Mouse (Mus musculus): ENCODE measurements around the gene Chodl. TPM values are rescaled to one million over a fixed set of nuclear protein-coding genes. Genes with fewer than 3 reads are reported as not detected.

Chodl gene
- polyA plus RNA-seq (2012) = not detected in 2 replicates

- no peak for TF ChIP-seq GATA1 (IDR thresholded peaks at IDR 0.05; ENCODE audit: low read length)
Measured at GRCm38 (mm10) chr16:78930382-78931286, at the start of gene Chodl. Gene Chodl (plus strand): TSS chr16:78930948.

DNA sequence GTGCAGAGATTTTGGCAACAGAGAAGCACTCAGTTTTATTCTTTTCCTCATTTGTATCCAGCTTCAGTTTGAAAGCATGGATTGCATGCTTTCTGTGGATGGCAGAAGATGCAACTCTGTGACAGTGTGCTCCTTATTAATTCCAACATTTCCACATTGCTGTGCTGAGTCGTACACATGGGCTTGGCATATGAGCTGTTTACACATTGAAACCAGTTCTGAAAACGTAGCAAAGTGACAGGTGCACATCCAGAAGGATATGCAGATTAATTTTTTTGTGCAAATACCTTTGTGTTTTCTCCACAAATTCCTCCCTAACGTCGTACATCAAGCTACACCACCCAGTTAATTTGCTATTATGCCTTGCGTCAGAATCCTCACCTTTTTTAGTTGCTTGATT lies 8.1 kb upstream of the Chodl start:
- TF ChIP-seq GATA1 (IDR thresholded peaks at IDR 0.05; ENCODE audit: low read length) = no peak

- TF ChIP-seq GATA1 (IDR thresholded peaks at IDR 0.05; ENCODE audit: low read length) = no peak
Measured at GRCm38 (mm10) chr16:78931287-78932025, 708 bp downstream of the Chodl start.

DNA sequence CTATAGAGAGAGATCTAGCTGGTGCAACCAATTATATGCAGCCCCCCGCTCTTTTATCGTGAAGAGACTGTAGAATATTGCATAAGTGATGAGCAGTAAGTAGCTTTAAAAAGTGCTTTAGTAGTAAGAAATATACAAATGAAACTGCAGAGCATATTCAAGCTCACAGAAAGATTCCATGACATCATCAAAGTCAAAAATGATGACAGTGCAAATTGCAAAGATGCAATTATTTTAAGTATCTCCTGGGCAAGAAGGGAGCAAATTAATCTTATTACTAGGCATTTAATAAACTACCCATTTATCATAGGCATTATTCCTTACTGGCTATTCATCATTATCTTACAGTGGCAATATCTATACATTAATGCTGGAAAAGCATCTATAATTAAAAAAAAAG lies 3.5 kb downstream of the Chodl start:
- TF ChIP-seq GATA1 (IDR thresholded peaks at IDR 0.05; ENCODE audit: low read length) = no peak

- no peak for TF ChIP-seq GATA1 (IDR thresholded peaks at IDR 0.05; ENCODE audit: low read length)
Measured at GRCm38 (mm10) chr16:78937755-78938154, 7.0 kb downstream of the Chodl start.

- no peak for TF ChIP-seq GATA1 (IDR thresholded peaks at IDR 0.05; ENCODE audit: low read length)
Measured at GRCm38 (mm10) chr16:78950359-78950758, 19.6 kb downstream of the Chodl start.

GRCm38 (mm10) chr16:78957434-78957833 lies 26.7 kb downstream of the Chodl start:
- TF ChIP-seq GATA1 (IDR thresholded peaks at IDR 0.05; ENCODE audit: low read length) = no peak

DNA sequence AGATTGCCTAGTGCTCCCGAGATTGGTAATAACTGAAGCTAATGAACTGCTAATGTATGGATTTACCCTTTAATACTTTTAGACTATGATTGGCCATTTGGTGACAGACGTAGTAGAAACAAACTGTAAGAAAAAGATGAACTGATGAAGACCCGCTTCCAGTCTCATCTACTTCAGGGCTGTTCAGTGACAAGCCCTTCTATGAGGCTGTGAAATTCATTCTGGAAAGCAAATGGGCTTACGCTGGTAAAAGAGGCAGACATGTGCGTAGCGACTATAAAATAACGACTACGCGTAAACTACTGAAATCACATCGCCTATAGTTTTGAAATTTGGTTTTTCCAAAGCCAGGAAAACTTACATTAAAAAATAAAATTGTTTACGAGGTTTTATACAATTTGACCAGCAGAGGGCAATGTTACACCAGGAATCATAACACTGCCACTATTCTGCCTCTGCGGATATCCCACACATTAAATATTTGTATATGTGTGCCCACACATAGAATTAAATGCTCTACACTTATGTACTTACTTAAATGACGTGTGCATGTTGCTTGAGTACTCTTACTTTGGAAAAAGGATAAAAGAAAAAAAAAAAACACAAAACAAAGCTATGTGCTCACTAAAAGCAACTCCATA lies 38.5 kb downstream of the Chodl start:
- no peak for TF ChIP-seq GATA1 (IDR thresholded peaks at IDR 0.05; ENCODE audit: low read length)

DNA sequence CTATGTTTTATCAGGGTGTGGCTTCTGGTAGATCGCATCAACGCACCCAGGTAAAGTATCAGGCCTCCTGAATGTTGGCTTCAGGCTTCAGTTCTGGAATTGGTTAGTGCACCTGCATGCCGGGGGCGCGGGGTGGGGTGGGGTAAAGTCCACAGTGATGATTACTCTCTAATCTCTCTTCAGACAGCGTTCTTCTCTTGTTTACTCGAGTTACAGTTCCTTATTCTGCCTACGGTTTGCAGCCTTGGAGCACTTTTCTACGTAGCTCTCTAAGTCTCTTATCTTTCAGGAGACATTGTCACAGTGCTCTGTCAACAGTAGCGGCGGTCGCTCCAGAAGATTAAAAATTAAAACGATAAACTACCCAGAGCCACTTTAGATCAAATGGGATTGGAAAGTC lies 43.4 kb downstream of the Chodl start:
- no peak for TF ChIP-seq GATA1 (IDR thresholded peaks at IDR 0.05; ENCODE audit: low read length)

DNA sequence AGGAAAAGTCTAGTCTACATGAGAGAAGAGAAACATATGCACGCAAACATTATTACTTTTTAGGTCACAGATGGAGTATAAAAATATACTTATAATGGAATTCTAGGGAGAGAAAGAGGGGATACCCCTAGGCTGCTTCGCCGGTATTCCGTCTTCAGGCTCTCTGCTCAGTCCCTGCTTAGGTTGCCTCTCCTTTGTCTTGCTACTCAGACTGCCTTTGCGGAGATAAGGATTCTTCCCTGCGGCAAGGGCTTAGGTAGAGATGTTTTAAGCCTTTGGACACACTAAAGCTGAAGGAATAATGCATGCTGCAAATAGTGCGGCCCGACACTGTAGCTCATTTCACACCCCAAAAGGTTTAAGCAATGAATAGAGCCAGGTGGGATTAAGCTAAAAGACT lies 45.6 kb downstream of the Chodl start:
- no peak for TF ChIP-seq GATA1 (IDR thresholded peaks at IDR 0.05; ENCODE audit: low read length)

Other genes starting within 250 kb of the Chodl start
- not detected in 2 replicates for gene Tmprss15, start 160.1 kb downstream of the Chodl start, polyA plus RNA-seq (2012)